Mouse (Mus musculus) midbrain, embryonic 15.5 days (tissue): ENCODE measurements around the gene Bin2. TPM values are rescaled to one million over a fixed set of nuclear protein-coding genes. Genes with fewer than 3 reads are reported as not detected.
A peak's percentile ranks its signal among the peaks of the same experiment; 100 is the strongest.
"Not testable (repeated sequence)": the region's sequence is repeated elsewhere in the genome, so short reads cannot be mapped to it uniquely, and the experiment has no call there.

ENCODE experiments used
- ATAC-seq: fragments of 200-750 bp; cut with Nextera tagmentation; replicated peaks from 2 replicates; pipeline ENCODE4 v1.8.0; 2017; ENCODE audit warnings: moderate TSS enrichment
- H3K27ac ChIP-seq: fragments of 300-500 bp; sonication (generic); 2 replicates; pipeline ENCODE4 v1.5.1; 2015; ENCODE audit warnings: mild to moderate bottlenecking, inconsistent platforms
- H3K27me3 ChIP-seq: fragments of 300-500 bp; sonication (generic); replicated peaks from 2 replicates; pipeline ENCODE4 v1.6.1; 2015; ENCODE audit warnings: inconsistent platforms
- H3K36me3 ChIP-seq: fragments of 300-500 bp; sonication (generic); replicated peaks from 2 replicates; pipeline ENCODE4 v1.6.1; 2015; ENCODE audit warnings: inconsistent platforms
- H3K4me1 ChIP-seq: fragments of 300-500 bp; sonication (generic); 2 replicates; pipeline ENCODE4 v1.6.1; 2015; ENCODE audit warnings: inconsistent platforms
- H3K4me2 ChIP-seq: fragments of 300-500 bp; sonication (generic); 2 replicates; pipeline ENCODE4 v1.6.1; 2015; ENCODE audit warnings: inconsistent platforms, mild to moderate bottlenecking, moderate library complexity
- H3K4me3 ChIP-seq: fragments of 300-500 bp; sonication (generic); 2 replicates; pipeline ENCODE4 v1.5.1; 2015; ENCODE audit warnings: mild to moderate bottlenecking, inconsistent platforms
- H3K9ac ChIP-seq: fragments of 300-500 bp; sonication (generic); 2 replicates; pipeline ENCODE4 v1.6.1; 2015; ENCODE audit warnings: mild to moderate bottlenecking, inconsistent platforms
- H3K9me3 ChIP-seq: fragments of 300-500 bp; sonication (generic); 2 replicates; pipeline ENCODE4 v1.6.1; 2016; ENCODE audit warnings: inconsistent platforms
- WGBS: fragments of 180-500 bp; shearing (Covaris S2); methylation state at CpG from one replicate; pipeline ENCODE4 v1.1.7; 2015; ENCODE audit warnings: mixed read lengths; 5-methylcytosine and 5-hydroxymethylcytosine counted together
- microRNA-seq: library from miRNA; unstranded; fragments of <30 nt; microRNA quantifications from one replicate; pipeline ENCODE4, GENCODE M21; 2016
- polyA plus RNA-seq: library from polyadenylated mRNA; unstranded; fragments of >200 nt; fragmentation: Nextera tagmentation; extraction: Ambion mirVana; gene quantifications from 2 replicates; pipeline ENCODE4 v1.2.1, GENCODE M21; 2015

Bin2 gene
- polyA plus RNA-seq, 1 experiment from 2014 or later = 1.0 TPM

DNA sequence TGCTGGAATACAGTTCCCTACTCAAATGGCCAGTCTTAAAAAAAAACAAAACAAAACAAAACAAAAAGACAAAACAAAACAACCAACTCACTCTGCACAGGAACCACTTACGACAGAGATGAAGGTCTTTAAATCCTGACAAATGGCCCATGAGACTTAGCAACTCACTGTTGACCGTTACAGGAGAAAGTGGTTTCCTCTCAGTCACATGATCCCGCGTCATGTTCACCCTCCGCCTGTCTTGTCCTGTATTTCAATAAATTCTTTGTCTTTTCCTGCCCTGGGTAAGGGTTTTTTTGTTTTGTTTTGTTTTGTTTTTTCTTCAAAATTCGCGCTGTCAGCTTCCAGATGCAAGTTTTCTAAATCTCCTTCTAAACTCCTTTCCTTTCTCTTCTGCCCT, 57.4 kb downstream of the Bin2 start:
- H3K27me3 ChIP-seq = no peaks in the 10 kb centered on the region
- no peak overlapping the region for H3K4me3 ChIP-seq
- H3K27ac ChIP-seq = no peak overlapping the region
- H3K36me3 ChIP-seq = no peaks in the 10 kb centered on the region
- no peak for ATAC-seq
- no peak overlapping the region for H3K4me2 ChIP-seq
- no peaks in the 10 kb centered on the region for H3K9me3 ChIP-seq
- no peak overlapping the region for H3K9ac ChIP-seq
- H3K4me1 ChIP-seq = peaks cover 26% of the 10 kb centered on the region
- WGBS = 89% methylated on average over 7 of the region's 7 CpGs

DNA sequence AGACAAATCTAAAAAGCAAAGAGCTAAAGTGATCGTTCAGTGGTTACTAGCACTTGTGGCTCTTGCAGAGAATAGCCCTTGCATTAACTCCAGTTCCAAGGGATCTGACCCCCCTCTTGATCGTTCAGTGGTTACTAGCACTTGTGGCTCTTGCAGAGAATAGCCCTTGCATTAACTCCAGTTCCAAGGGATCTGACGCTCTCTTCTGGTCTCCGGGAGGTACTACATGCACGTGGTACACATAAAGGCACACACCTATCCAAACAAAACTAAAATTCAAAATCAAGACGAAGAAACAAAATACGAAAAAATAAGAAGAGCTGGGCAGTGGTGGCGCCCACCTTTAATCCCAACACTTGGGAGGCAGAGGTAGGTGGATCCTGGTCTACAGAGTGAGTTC, 62.7 kb downstream of the Bin2 start:
- H3K4me1 ChIP-seq = peaks cover 15% of the 10 kb centered on the region
- not testable (repeated sequence) for H3K4me3 ChIP-seq, H3K27me3 ChIP-seq, H3K36me3 ChIP-seq, H3K9me3 ChIP-seq, H3K27ac ChIP-seq, H3K9ac ChIP-seq, ATAC-seq, H3K4me2 ChIP-seq
- WGBS = 94% methylated on average over 8 of the region's 8 CpGs

DNA sequence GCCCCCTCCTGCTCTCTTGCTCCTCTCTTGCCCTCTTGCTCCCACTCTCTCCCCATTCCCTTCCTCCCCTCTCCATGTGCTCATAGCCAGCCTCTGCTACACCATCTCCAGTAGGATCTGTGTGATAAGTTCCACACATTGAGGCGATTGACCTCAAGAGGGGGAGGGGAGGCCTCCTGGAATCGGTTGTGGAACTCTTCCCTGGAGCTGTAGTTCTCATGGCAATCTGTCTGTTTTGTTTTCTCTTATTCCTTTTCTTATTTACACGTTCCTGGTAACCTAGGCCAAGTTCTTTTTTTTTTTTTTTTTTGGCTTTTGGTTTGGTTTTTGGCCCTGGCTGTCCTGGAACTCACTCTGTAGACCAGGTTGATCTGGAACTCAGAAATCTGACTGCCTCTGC, 67.7 kb downstream of the Bin2 start:
- Histone ChIP-seq H3K27me3 (peaks cover 3% of the 10 kb centered on the region), H3K27ac (no peak overlapping the region), H3K36me3 (no peaks in the 10 kb centered on the region), H3K9me3 (no peaks in the 10 kb centered on the region), H3K4me3 (no peak overlapping the region), H3K9ac (no peak overlapping the region), H3K4me2 (no peak overlapping the region), H3K4me1 (peaks cover 29% of the 10 kb centered on the region)
- 50% methylated on average over 3 of the region's 3 CpGs for WGBS
- ATAC-seq = no peak

- Histone ChIP-seq H3K4me1 (peaks cover 29% of the 10 kb centered on the region), H3K4me2 (peak overlapping the region; percentile 76), H3K36me3 (no peaks in the 10 kb centered on the region), H3K9ac (no peak overlapping the region), H3K27ac (no peak overlapping the region), H3K27me3 (peaks cover 3% of the 10 kb centered on the region), H3K4me3 (peak overlapping the region; percentile 86; the same call in 1 of the 2 replicates), H3K9me3 (no peaks in the 10 kb centered on the region)
- 21% methylated on average over 21 of the region's 21 CpGs for WGBS
- ATAC-seq = no peak
Observed at GRCm38 (mm10) chr15:100600696-100601272, 68.6 kb downstream of the Bin2 start.

DNA sequence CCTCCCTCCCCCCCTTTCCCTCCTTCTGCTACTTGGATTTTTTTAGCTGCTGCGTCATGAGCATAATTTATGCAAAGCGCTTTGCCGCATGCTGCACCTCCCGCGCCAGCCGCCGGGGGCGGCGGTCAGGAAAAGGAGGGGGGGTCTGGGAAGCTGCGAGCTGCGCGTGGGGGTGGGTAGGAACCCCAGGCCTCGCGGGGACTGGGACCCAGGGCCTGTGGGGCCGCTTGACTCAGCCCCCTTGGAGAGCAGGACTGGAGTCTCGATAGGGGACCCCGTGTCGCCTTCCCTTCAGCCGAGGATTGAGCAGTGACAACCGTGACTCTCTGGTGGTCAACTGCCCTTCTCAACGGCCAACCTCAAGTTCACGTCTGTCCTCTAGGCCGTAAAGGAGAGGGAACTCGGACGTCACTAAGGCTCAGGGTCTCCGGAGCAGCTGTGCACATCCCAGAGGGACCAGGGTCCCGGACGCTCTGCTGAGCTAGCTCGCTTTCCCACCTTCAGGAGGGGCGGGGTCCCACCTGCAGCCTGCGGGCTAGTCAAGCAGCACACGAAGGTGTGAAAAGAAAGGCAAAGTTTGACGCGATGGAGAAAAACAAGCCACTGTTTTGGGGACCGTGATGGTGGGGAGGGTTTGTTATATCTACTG, 69.2 kb downstream of the Bin2 start:
- H3K4me2 ChIP-seq = peak overlapping the region; percentile 76
- peak overlapping the region; percentile 86 for H3K4me3 ChIP-seq
- H3K9me3 ChIP-seq = no peaks in the 10 kb centered on the region
- 2% methylated on average over 35 of the region's 35 CpGs for WGBS
- peak overlapping the region; percentile 86 for H3K9ac ChIP-seq
- H3K27me3 ChIP-seq = peaks cover 3% of the 10 kb centered on the region
- peaks cover 23% of the 10 kb centered on the region for H3K4me1 ChIP-seq
- H3K27ac ChIP-seq = peak overlapping the region; percentile 89
- peak; percentile 46 for ATAC-seq
- H3K36me3 ChIP-seq = no peaks in the 10 kb centered on the region

DNA sequence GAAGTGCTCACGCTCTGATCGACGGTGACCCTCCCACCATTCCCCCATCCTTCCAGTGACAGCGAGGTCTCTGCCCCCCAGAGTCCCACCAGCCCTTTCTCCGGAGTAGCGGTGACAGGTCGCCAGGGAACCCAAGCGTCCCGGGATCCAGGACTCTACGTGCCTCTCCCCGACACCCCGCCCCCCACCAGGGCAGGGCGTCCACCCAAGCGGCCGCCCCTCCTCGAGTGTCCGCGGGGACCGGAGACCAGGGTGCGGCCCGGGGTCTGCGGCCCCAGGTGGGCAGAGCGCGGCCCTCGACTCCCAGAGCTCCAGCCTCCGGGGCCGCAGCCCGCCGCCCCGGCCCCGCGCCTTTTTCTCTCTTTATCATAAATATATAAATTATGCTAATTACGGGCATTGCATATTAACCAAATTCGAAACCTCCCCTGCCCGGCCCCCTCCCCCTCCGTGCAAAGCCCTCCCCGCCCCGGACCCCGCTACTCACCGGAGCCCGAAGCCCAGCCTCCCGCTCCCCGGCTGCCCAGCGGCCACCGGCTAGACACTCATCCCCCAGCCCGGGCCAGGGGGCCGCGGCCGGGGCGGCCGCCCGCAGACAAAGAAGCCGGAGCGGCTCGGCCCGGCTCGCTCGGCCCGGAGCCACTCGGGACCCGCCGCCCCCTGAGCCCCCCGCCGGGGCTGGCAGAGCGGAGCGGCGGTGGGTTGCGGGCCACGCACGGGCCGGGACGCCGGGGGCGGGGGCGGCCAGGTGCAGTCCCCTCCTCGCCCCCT, 69.9 kb downstream of the Bin2 start, which contains the start of gene Pou6f1:
Gene Pou6f1 (minus strand): TSS at position 709 of the 771 bp plus-strand sequence.
- Histone ChIP-seq H3K9me3 (no peaks in the 10 kb centered on the region), H3K4me1 (peaks cover 16% of the 10 kb centered on the region), H3K4me3 (peak within 1 kb of the TSS; percentile 86), H3K27me3 (peaks cover 3% of the 10 kb centered on the region), H3K4me2 (peak within 1 kb of the TSS; percentile 76), H3K27ac (peak within 1 kb of the TSS; percentile 89), H3K36me3 (no peaks in the 10 kb centered on the region), H3K9ac (peak within 1 kb of the TSS; percentile 86)
- ATAC-seq = peak; percentile 77
- WGBS = under 1% methylated on average over 63 of the region's 76 CpGs

GRCm38 (mm10) chr15:100598883-100599275, 70.5 kb downstream of the Bin2 start:
- H3K36me3 ChIP-seq = no peaks in the 10 kb centered on the region
- H3K27me3 ChIP-seq = peaks cover 3% of the 10 kb centered on the region
- H3K4me3 ChIP-seq = peak overlapping the region; percentile 86
- ATAC-seq = peak; percentile 72
- H3K9me3 ChIP-seq = no peaks in the 10 kb centered on the region
- H3K27ac ChIP-seq = peak overlapping the region; percentile 89
- H3K4me1 ChIP-seq = peaks cover 16% of the 10 kb centered on the region
- WGBS = under 1% methylated on average over 12 of the region's 12 CpGs
- peak overlapping the region; percentile 76 for H3K4me2 ChIP-seq
- peak overlapping the region; percentile 86 for H3K9ac ChIP-seq

DNA sequence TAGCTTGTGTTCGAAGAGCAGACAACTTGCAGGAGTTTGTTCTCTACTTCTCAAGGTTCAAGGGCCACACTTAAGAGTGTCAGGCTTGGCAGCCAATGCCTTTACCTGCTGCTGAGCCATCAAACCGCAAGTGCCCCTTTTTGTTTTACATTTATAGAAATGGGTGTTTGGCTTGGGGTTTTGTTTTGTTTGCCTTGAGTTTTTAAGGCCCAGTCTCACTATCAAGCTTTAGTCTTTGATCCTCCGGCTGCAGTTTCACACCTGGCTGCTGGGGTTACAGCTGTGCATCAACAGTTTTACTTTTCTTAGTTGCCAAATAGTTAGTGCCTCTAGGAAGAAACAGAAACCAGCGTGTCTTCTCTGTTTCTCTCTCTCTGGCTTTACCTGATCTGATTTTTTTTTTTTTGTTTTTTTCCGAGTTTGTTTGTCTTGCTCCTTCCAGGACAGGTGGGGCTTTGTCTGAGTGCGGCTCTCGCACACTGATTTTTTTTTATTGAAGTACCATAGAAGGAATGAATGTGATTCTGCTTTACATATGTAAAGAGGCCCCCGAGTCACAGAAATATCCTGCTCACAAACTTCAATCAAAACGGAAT, 71.0 kb downstream of the Bin2 start:
- Histone ChIP-seq H3K4me2 (peak overlapping the region; percentile 76), H3K27ac (peak overlapping the region; percentile 89), H3K4me3 (peak overlapping the region; percentile 86), H3K36me3 (no peaks in the 10 kb centered on the region), H3K27me3 (peaks cover 3% of the 10 kb centered on the region), H3K9me3 (no peaks in the 10 kb centered on the region), H3K9ac (peak overlapping the region; percentile 86), H3K4me1 (peaks cover 16% of the 10 kb centered on the region)
- ATAC-seq = no peak
- WGBS = 25% methylated on average over 9 of the region's 9 CpGs

- Histone ChIP-seq H3K9me3 (no peaks in the 10 kb centered on the region), H3K4me3 (no peak overlapping the region), H3K27ac (no peak overlapping the region), H3K27me3 (no peaks in the 10 kb centered on the region), H3K9ac (no peak overlapping the region), H3K36me3 (peaks cover 7% of the 10 kb centered on the region; the same call in 1 of the 2 replicates), H3K4me2 (no peak overlapping the region), H3K4me1 (no peaks in the 10 kb centered on the region)
- 86% methylated on average over 6 of the region's 6 CpGs for WGBS
- ATAC-seq = no peak
Observed at GRCm38 (mm10) chr15:100592817-100593216, 76.5 kb downstream of the Bin2 start.

Small RNAs within 50 kb of the gene (microRNA-seq; reads per million reads assigned to microRNA genes)
- gene Mir6961 = not detected

Other genes with a start within 250 kb of the Bin2 start
- 0.09 TPM in 2 replicates for gene Gm5475, start 247.4 kb downstream of the Bin2 start, polyA plus RNA-seq
- 28.0 and 31.0 TPM in 2 replicates for gene Slc11a2, start 244.5 kb downstream of the Bin2 start, polyA plus RNA-seq
- 57.0 and 59.5 TPM in 2 replicates for gene Letmd1, start 200.5 kb downstream of the Bin2 start, polyA plus RNA-seq
- 53.5 and 55.7 TPM in 2 replicates for gene Csrnp2, start 174.1 kb downstream of the Bin2 start, polyA plus RNA-seq
- gene Tfcp2, start 117.5 kb downstream of the Bin2 start, polyA plus RNA-seq = 40.2 and 42.8 TPM in 2 replicates
- 43.0 and 43.4 TPM in 2 replicates for gene Pou6f1, start 69.6 kb downstream of the Bin2 start, polyA plus RNA-seq
- 127 and 130 TPM in 2 replicates for gene Dazap2, start 54.2 kb downstream of the Bin2 start, polyA plus RNA-seq
- 4.0 and 4.9 TPM in 2 replicates for gene Smagp, start 32.6 kb downstream of the Bin2 start, polyA plus RNA-seq
- 1.0 and 1.2 TPM in 2 replicates for gene Cela1, start 18.4 kb upstream of the Bin2 start, polyA plus RNA-seq
- gene Galnt6, start 59.8 kb upstream of the Bin2 start, polyA plus RNA-seq = 0.11 and 0.22 TPM in 2 replicates
- 28.7 and 33.0 TPM in 2 replicates for gene Slc4a8, start 92.2 kb upstream of the Bin2 start, polyA plus RNA-seq
- gene Scn8a, start 200.3 kb upstream of the Bin2 start, polyA plus RNA-seq = 20.0 and 22.7 TPM in 2 replicates